Mouse (Mus musculus) CH12.LX (cell line): ENCODE results near the gene Atp13a3. TPM values are rescaled to one million over a fixed set of nuclear protein-coding genes. Genes with fewer than 3 reads are reported as not detected.

Source experiments
- DNase-seq: peaks from one replicate; pipeline ENCODE4 v3.0.0-alpha.2; 2013; ENCODE audit errors: extremely low read depth
- H3K27ac ChIP-seq: 2 replicates; pipeline ENCODE4 v1.5.1; 2012; ENCODE audit warnings: low read depth, mild to moderate bottlenecking, control low read depth, moderate library complexity; ENCODE audit not compliant: insufficient read depth
- H3K27me3 ChIP-seq: replicated peaks from 2 replicates; pipeline ENCODE3; 2012; ENCODE audit warnings: inconsistent platforms
- H3K36me3 ChIP-seq, 2 experiments: replicated peaks in 1 of 2; 2 replicates each; pipeline versions ENCODE3 to v1.6.1; 2012; ENCODE audit warnings: inconsistent platforms in 1 of 2, low read length in 1 of 2, mild to moderate bottlenecking in 1 of 2, mixed read lengths in 1 of 2, moderate library complexity in 1 of 2; ENCODE audit not compliant: control insufficient read depth in 1 of 2, insufficient read depth in 1 of 2
- H3K4me1 ChIP-seq, 2 experiments: 2 replicates each; pipeline ENCODE4 v1.6.1; 2012; ENCODE audit warnings: inconsistent platforms in 1 of 2, moderate library complexity in 1 of 2; ENCODE audit not compliant: insufficient read depth in 2 of 2, control insufficient read depth in 1 of 2
- H3K4me2 ChIP-seq: 2 replicates; pipeline ENCODE4 v1.6.1; 2012; ENCODE audit warnings: low read depth, mild to moderate bottlenecking, control low read depth; ENCODE audit not compliant: poor library complexity, insufficient read depth, severe bottlenecking
- H3K4me3 ChIP-seq, 3 experiments: fragments of 150-350 bp in 1 of 3; sonication (generic) in 1 of 3; replicated peaks in 1 of 3; 2 replicates each; pipeline versions ENCODE3 to v1.5.1; 2011 to 2012; ENCODE audit warnings: low read depth in 2 of 3, low read length in 2 of 3, mild to moderate bottlenecking in 2 of 3, moderate library complexity in 2 of 3, control low read depth in 1 of 3, improper control_type of control experiment in 1 of 3, inconsistent platforms in 1 of 3, mixed read lengths in 1 of 3; ENCODE audit not compliant: poor library complexity in 1 of 3
- H3K79me2 ChIP-seq: replicated peaks from 2 replicates; pipeline ENCODE4 v1.6.1; 2012; ENCODE audit warnings: mild to moderate bottlenecking, moderate library complexity; ENCODE audit not compliant: control insufficient read depth, poor library complexity, insufficient read depth, severe bottlenecking; ENCODE audit errors: extremely low read depth
- H3K9ac ChIP-seq: 2 replicates; pipeline ENCODE4 v1.6.1; 2012; ENCODE audit warnings: low read depth, mild to moderate bottlenecking, control low read depth, moderate library complexity; ENCODE audit not compliant: insufficient read depth
- H3K9me3 ChIP-seq: replicated peaks from 2 replicates; pipeline ENCODE3; 2012; ENCODE audit warnings: low read length, inconsistent platforms, mixed read lengths
- BHLHE40 ChIP-seq: IDR thresholded peaks from 2 replicates; pipeline ENCODE4 v1.6.1; 2011; ENCODE audit warnings: mild to moderate bottlenecking, low read depth, low read length, improper control_type of control experiment
- CHD1 ChIP-seq: IDR thresholded peaks from 2 replicates; pipeline ENCODE4 v1.6.1; 2012; ENCODE audit warnings: low read depth, low read length, improper control_type of control experiment, inconsistent platforms
- CHD2 ChIP-seq: IDR thresholded peaks from 2 replicates; pipeline ENCODE4 v1.6.1; 2011; ENCODE audit warnings: low read length, improper control_type of control experiment
- CTCF ChIP-seq, 2 experiments: IDR thresholded peaks in 1 of 2; conservative IDR thresholded peaks in 1 of 2; 2 replicates each; pipeline ENCODE4 v1.5.1; 2011 to 2012; ENCODE audit warnings: low read depth in 2 of 2, low read length in 2 of 2, improper control_type of control experiment in 1 of 2, inconsistent platforms in 1 of 2, mild to moderate bottlenecking in 1 of 2, moderate library complexity in 1 of 2
- ELF1 ChIP-seq: IDR thresholded peaks from 2 replicates; pipeline ENCODE4 v1.6.1; 2014; ENCODE audit warnings: low read depth, mild to moderate bottlenecking, inconsistent platforms, low read length, improper control_type of control experiment
- EP300 ChIP-seq: IDR thresholded peaks from 2 replicates; pipeline ENCODE4 v1.6.1; 2011; ENCODE audit warnings: low read length, improper control_type of control experiment
- ETS1 ChIP-seq: conservative IDR thresholded peaks from 2 replicates; pipeline ENCODE4 v1.6.1; 2012; ENCODE audit warnings: low read depth, mild to moderate bottlenecking, inconsistent platforms, low read length, improper control_type of control experiment, moderate library complexity
- JUN ChIP-seq: IDR thresholded peaks from 2 replicates; pipeline ENCODE4 v1.6.1; 2011; ENCODE audit warnings: low read depth, mild to moderate bottlenecking, low read length, improper control_type of control experiment, moderate library complexity; ENCODE audit not compliant: insufficient read depth
- MEF2A ChIP-seq: IDR thresholded peaks from 2 replicates; pipeline ENCODE4 v1.6.1; 2014; ENCODE audit warnings: low read depth, mild to moderate bottlenecking, inconsistent platforms, low read length, improper control_type of control experiment, borderline replicate concordance
- NELFE ChIP-seq: IDR thresholded peaks from 2 replicates; pipeline ENCODE4 v1.6.1; 2011; ENCODE audit warnings: low read depth, low read length, improper control_type of control experiment
- NRF1 ChIP-seq: IDR thresholded peaks from 2 replicates; pipeline ENCODE4 v1.6.1; 2014; ENCODE audit warnings: low read depth, mild to moderate bottlenecking, inconsistent platforms, low read length, improper control_type of control experiment, moderate library complexity
- POLR2AphosphoS2 ChIP-seq: IDR thresholded peaks from 2 replicates; pipeline ENCODE4 v1.6.1; 2011; ENCODE audit warnings: low read depth, low read length, improper control_type of control experiment
- RAD21 ChIP-seq: IDR thresholded peaks from 2 replicates; pipeline ENCODE4 v1.6.1; 2011; ENCODE audit warnings: low read depth, mild to moderate bottlenecking, low read length, improper control_type of control experiment, moderate library complexity
- RCOR1 ChIP-seq: conservative IDR thresholded peaks from 2 replicates; pipeline ENCODE4 v1.6.1; 2012; ENCODE audit warnings: low read depth, mild to moderate bottlenecking, inconsistent platforms, low read length, improper control_type of control experiment
- SIN3A ChIP-seq: IDR thresholded peaks from 2 replicates; pipeline ENCODE4 v1.6.1; 2012; ENCODE audit warnings: low read length, improper control_type of control experiment, inconsistent platforms
- TBP ChIP-seq: conservative IDR thresholded peaks from 2 replicates; pipeline ENCODE4 v1.6.1; 2011; ENCODE audit warnings: low read depth, low read length, improper control_type of control experiment
- ZC3H11A ChIP-seq: IDR thresholded peaks from 2 replicates; pipeline ENCODE4 v1.6.1; 2012; ENCODE audit warnings: low read depth, mild to moderate bottlenecking, inconsistent platforms, low read length, improper control_type of control experiment
- ZKSCAN1 ChIP-seq: IDR thresholded peaks from 2 replicates; pipeline ENCODE4 v1.6.1; 2012; ENCODE audit warnings: low read depth, inconsistent platforms, low read length, improper control_type of control experiment, borderline replicate concordance
- ZMIZ1 ChIP-seq: IDR thresholded peaks from 2 replicates; pipeline ENCODE4 v1.6.1; 2012; ENCODE audit warnings: low read depth, mild to moderate bottlenecking, inconsistent platforms, low read length, improper control_type of control experiment
- dilution Hi-C: fragments of 300-500 bp; cut with MboI; formaldehyde crosslinking; loops from 2 replicates; pipeline ENCODE4 v1.14.3; 2020; ENCODE audit warnings: low sequenced_read_pairs; ENCODE audit not compliant: extremely low pct_unique_long_range_greater_than_20kb, extremely low pct_ligation_motif_present
- in situ Hi-C: fragments of 300-500 bp; cut with MboI; formaldehyde crosslinking; loops from 3 replicates; pipeline ENCODE4 v1.14.3; 2019; ENCODE audit warnings: low sequenced_read_pairs, low pct_ligation_motif_present, low pct_unique_long_range_greater_than_20kb, mixed read lengths
- polyA plus RNA-seq: library from polyadenylated mRNA; unstranded; fragments of >175 nt; gene quantifications from 2 replicates; pipeline ENCODE4 v1.2.1, GENCODE M21; 2012; ENCODE audit warnings: low read depth; ENCODE audit not compliant: insufficient read length
- total RNA-seq, 2 experiments: library from RNA; depleted of rRNA; stranded (reverse); fragments of 300-350 nt in 1 of 2; fragments of >200 nt in 1 of 2; gene quantifications; 2 replicates each; pipeline ENCODE4 v1.2.3; 2012 to 2014

Gene Atp13a3
- total and polyA plus RNA-seq, 3 experiments: 46.7 to 73.0 (median 49.9) TPM

GRCm38 (mm10) chr16:30443411-30443810 lies 37.6 kb upstream of the Atp13a3 start:
- no peak for DNase-seq
- in situ Hi-C loops (no loop called here), dilution Hi-C loops (no loop called here)

GRCm38 (mm10) chr16:30442451-30442850 lies 36.7 kb upstream of the Atp13a3 start:
- no peak overlapping the region for H3K27ac ChIP-seq
- H3K27me3 ChIP-seq: no peaks in the 10 kb centered on the region
- DNase-seq: no peak
- H3K4me3 ChIP-seq: no peak overlapping the region
- dilution Hi-C loops (no loop called here), in situ Hi-C loops (no loop called here)
- no peak for TF ChIP-seq NELFE
- peaks cover 0 to 6% of the 10 kb centered on the region in 2 experiments; a peak in 2 of 4 replicates for H3K4me1 ChIP-seq
- no peak overlapping the region for H3K4me2 ChIP-seq
- H3K9me3 ChIP-seq: no peaks in the 10 kb centered on the region
- H3K36me3 ChIP-seq: no peaks in the 10 kb centered on the region
- no peak overlapping the region for H3K9ac ChIP-seq
- H3K79me2 ChIP-seq: no peaks in the 10 kb centered on the region

More at GRCm38 (mm10) chr16:30443411-30443810, 37.6 kb upstream of the Atp13a3 start:
- Histone ChIP-seq H3K27me3 (no peaks in the 10 kb centered on the region), H3K36me3 (no peaks in the 10 kb centered on the region), H3K4me3 (no peak overlapping the region), H3K9ac (no peak overlapping the region)
- TF ChIP-seq ELF1: no peak
- TF ChIP-seq, all 38 proteins: peak for 0
- Histone ChIP-seq H3K9me3 (no peaks in the 10 kb centered on the region), H3K4me2 (no peak overlapping the region), H3K4me1 (peaks cover 3 to 11% of the 10 kb centered on the region in 2 experiments; a peak in 2 of 4 replicates), H3K79me2 (no peaks in the 10 kb centered on the region), H3K27ac (no peak overlapping the region)

- in situ Hi-C loops (no loop called here), dilution Hi-C loops (no loop called here)
- Histone ChIP-seq H3K27me3 (no peaks in the 10 kb centered on the region), H3K4me3 (no peak overlapping the region), H3K27ac (no peak overlapping the region), H3K4me2 (no peak overlapping the region), H3K9ac (no peak overlapping the region), H3K9me3 (no peaks in the 10 kb centered on the region), H3K36me3 (no peaks in the 10 kb centered on the region), H3K79me2 (no peaks in the 10 kb centered on the region), H3K4me1 (no peaks in the 10 kb centered on the region)
- no peak for TF ChIP-seq ZC3H11A
- no peak for TF ChIP-seq RAD21
- no peak for TF ChIP-seq SIN3A
- DNase-seq: no peak
Measured at GRCm38 (mm10) chr16:30441409-30441808, 35.6 kb upstream of the Atp13a3 start.

- DNase-seq: no peak
Measured at GRCm38 (mm10) chr16:30439841-30440240, 34.1 kb upstream of the Atp13a3 start.

More at GRCm38 (mm10) chr16:30439841-30440240, 34.1 kb upstream of the Atp13a3 start:
- Histone ChIP-seq H3K4me1 (no peaks in the 10 kb centered on the region), H3K79me2 (no peaks in the 10 kb centered on the region), H3K36me3 (no peaks in the 10 kb centered on the region), H3K4me2 (no peak overlapping the region), H3K9ac (no peak overlapping the region), H3K4me3 (no peak overlapping the region), H3K27me3 (no peaks in the 10 kb centered on the region), H3K27ac (no peak overlapping the region), H3K9me3 (no peaks in the 10 kb centered on the region)
- dilution Hi-C loops: no loop called here
- in situ Hi-C loops: no loop called here
- no peak for TF ChIP-seq TBP
- no peak for TF ChIP-seq BHLHE40
- no peak for TF ChIP-seq ZKSCAN1
- TF ChIP-seq SIN3A: no peak
- no peak for TF ChIP-seq POLR2AphosphoS2
- no peak for TF ChIP-seq MEF2A
- TF ChIP-seq NRF1: no peak
- no peak for TF ChIP-seq CHD2
- no peak for TF ChIP-seq RAD21
- no peak for TF ChIP-seq EP300
- no peak for TF ChIP-seq ETS1
- no peak for TF ChIP-seq ELF1
- TF ChIP-seq NELFE: no peak
- TF ChIP-seq CTCF (conservative IDR thresholded peaks at IDR 0.05 in 1 of 2, IDR thresholded peaks at IDR 0.05 in 1 of 2; ENCODE audit: low read depth in 2 of 2, low read length in 2 of 2): no peak
- no peak for TF ChIP-seq JUN
- no peak for TF ChIP-seq CHD1
- TF ChIP-seq RCOR1: no peak
- TF ChIP-seq ZMIZ1: no peak
